Mouse (Mus musculus) embryonic facial prominence, embryonic 14.5 days (tissue): ENCODE measurements around the gene Asb17. TPM values are rescaled to one million over a fixed set of nuclear protein-coding genes. Genes with fewer than 3 reads are reported as not detected.
A peak's percentile ranks its signal among the peaks of the same experiment; 100 is the strongest.

Experiments
- ATAC-seq: fragments of 200-750 bp; cut with Nextera tagmentation; 2 replicates; pipeline ENCODE4 v1.8.0; 2017; ENCODE audit warnings: low read depth, moderate number of reproducible peaks, moderate TSS enrichment
- DNase-seq: peaks from one replicate; pipeline ENCODE4 v3.0.0-alpha.2; 2015; ENCODE audit warnings: low spot score
- H3K27ac ChIP-seq: fragments of 300-500 bp; sonication (generic); replicated peaks from 2 replicates; pipeline ENCODE4 v1.5.1; 2014; ENCODE audit warnings: low read depth, mild to moderate bottlenecking, low read length, moderate library complexity
- H3K27me3 ChIP-seq: fragments of 300-500 bp; sonication (generic); replicated peaks from 2 replicates; pipeline ENCODE4 v1.6.1; 2014; ENCODE audit warnings: low read length; ENCODE audit not compliant: control insufficient read depth, insufficient read depth
- H3K36me3 ChIP-seq: fragments of 300-500 bp; sonication (generic); 2 replicates; pipeline ENCODE4 v1.6.1; 2014; ENCODE audit warnings: low read length, mixed read lengths; ENCODE audit not compliant: control insufficient read depth, insufficient read depth
- H3K4me1 ChIP-seq: fragments of 300-500 bp; sonication (generic); 2 replicates; pipeline ENCODE4 v1.6.1; 2014; ENCODE audit warnings: antibody characterized with exemption, low read length; ENCODE audit not compliant: control insufficient read depth, insufficient read depth
- H3K4me2 ChIP-seq: fragments of 300-500 bp; sonication (generic); 2 replicates; pipeline ENCODE4 v1.6.1; 2014; ENCODE audit warnings: low read depth, mild to moderate bottlenecking, low read length, moderate library complexity, mixed read lengths
- H3K4me3 ChIP-seq: fragments of 300-500 bp; sonication (generic); 2 replicates; pipeline ENCODE4 v1.5.1; 2014; ENCODE audit warnings: low read depth, mild to moderate bottlenecking, low read length
- H3K9ac ChIP-seq: fragments of 300-500 bp; sonication (generic); 2 replicates; pipeline ENCODE4 v1.6.1; 2014; ENCODE audit warnings: low read depth, mild to moderate bottlenecking, low read length, moderate library complexity, mixed read lengths
- H3K9me3 ChIP-seq: fragments of 300-500 bp; sonication (generic); 2 replicates; pipeline ENCODE4 v1.6.1; 2016; ENCODE audit warnings: low read length; ENCODE audit not compliant: control insufficient read depth
- WGBS: fragments of 180-500 bp; shearing (Covaris S2); extraction: QIAGEN DNeasy Blood & Tissue Kit; methylation state at CpG from one replicate; pipeline ENCODE4 v1.1.7; 2014; 5-methylcytosine and 5-hydroxymethylcytosine counted together
- polyA plus RNA-seq: library from polyadenylated mRNA; unstranded; fragments of >200 nt; fragmentation: Nextera tagmentation; extraction: Ambion mirVana; gene quantifications from 2 replicates; pipeline ENCODE4 v1.2.1, GENCODE M21; 2014

Gene Asb17
- polyA plus RNA-seq, 1 experiment from 2014 or later = 0.63 TPM

DNA sequence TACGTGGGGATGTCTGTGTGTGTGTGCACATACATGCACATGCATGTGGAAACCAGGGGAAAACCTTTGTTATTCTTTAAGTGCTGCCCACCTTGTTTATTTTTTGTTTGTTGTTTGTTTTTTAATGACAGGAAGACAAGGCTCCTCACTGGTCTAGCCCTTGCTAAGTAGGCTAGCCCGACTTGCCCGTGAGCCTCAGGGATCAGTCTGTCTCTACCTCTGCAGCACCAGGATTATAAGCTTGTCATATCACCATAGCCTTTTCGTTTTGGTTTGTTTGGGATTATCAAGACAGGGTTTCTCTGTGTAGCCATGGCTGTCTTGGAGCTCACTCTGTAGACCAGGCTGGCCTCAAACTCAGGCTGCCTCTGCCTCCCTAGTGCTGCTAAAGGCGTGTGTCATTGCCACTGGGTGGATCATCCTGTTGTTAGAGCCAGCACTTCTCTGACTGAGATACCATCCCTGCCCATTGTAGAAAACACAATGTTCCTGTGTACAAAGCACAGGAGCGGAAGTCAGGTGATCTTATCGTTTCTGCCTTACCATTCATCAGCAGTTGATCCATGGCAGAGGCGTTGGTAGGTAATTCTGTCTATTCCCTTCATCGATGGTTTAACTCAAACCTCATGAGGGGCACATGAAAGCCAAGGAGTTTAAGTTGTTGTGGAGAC, 37.1 kb upstream of the Asb17 start:
- DNase-seq = no peak
- WGBS = 87% methylated on average over 9 of the region's 9 CpGs
- Histone ChIP-seq H3K27ac (no peak overlapping the region), H3K9me3 (no peaks in the 10 kb centered on the region), H3K9ac (no peak overlapping the region), H3K4me1 (peaks cover 16% of the 10 kb centered on the region), H3K4me3 (no peak overlapping the region), H3K36me3 (no peaks in the 10 kb centered on the region), H3K4me2 (no peak overlapping the region), H3K27me3 (no peaks in the 10 kb centered on the region)
- no peak; the same call in 1 of the 2 replicates for ATAC-seq

DNA sequence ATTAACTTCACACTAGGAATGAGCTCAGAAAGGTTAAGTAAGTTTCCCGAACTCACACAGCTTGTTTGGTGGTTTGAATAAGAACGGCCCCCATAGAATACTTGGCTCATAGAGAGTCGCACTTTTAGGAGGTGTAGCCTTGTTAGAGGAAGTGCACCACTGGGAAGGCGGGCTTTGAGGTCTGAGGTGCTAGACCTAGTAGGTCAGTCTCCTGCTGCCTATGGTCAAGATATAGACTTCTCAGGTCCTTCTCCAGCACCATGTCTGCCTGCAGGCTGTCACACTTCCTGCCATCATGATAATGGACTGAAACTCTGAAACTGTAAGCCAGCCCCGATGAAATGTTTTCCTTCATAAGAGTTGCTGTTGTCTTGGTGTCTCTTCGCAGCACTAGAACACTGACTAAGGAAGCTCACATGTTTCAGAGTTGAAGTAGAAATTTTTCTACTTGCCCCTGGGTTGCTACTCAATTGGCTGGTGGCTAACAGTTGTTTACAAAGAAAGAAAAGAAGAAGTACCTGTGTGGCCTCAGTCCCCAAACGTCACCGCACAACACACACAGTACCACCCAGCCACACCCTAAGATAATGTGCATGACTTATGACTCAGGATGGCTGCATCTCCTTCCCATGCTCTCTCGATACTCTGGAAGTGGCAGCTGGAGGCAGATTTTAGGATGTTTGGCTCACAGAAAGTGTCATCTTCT, 36.4 kb upstream of the Asb17 start:
- Histone ChIP-seq H3K36me3 (no peaks in the 10 kb centered on the region), H3K27ac (no peak overlapping the region), H3K9me3 (no peaks in the 10 kb centered on the region), H3K4me1 (peaks cover 19% of the 10 kb centered on the region), H3K27me3 (no peaks in the 10 kb centered on the region), H3K9ac (no peak overlapping the region), H3K4me2 (no peak overlapping the region), H3K4me3 (no peak overlapping the region)
- 86% methylated on average over 9 of the region's 9 CpGs for WGBS
- ATAC-seq (no peak), DNase-seq (no peak)

DNA sequence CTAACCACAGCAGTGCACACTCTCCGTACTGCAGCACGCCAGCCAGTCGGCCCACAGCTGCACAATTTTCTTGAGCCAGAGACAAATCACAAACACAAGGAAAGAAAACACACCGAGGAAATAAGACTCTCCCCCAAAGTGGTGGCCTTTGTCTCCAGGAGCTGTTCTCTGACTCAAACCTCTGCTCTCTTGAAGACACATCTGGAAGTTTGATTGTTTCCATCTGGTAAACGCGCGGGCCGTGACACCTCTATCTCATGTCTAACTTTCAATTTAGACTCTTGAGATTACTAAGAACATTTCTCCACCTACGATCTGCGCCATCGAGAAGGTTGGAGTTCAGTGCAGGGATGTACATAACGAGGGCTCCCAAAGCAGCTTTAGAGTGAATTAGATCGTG, 35.6 kb upstream of the Asb17 start:
- no peak overlapping the region for H3K4me3 ChIP-seq
- H3K36me3 ChIP-seq = no peaks in the 10 kb centered on the region
- DNase-seq = no peak
- ATAC-seq = peak; percentile 13; the same call in 1 of the 2 replicates
- H3K4me1 ChIP-seq = peaks cover 19% of the 10 kb centered on the region
- no peak overlapping the region for H3K27ac ChIP-seq
- no peaks in the 10 kb centered on the region for H3K27me3 ChIP-seq
- H3K9ac ChIP-seq = no peak overlapping the region
- no peak overlapping the region for H3K4me2 ChIP-seq
- 34% methylated on average over 13 of the region's 13 CpGs for WGBS
- H3K9me3 ChIP-seq = no peaks in the 10 kb centered on the region

DNA sequence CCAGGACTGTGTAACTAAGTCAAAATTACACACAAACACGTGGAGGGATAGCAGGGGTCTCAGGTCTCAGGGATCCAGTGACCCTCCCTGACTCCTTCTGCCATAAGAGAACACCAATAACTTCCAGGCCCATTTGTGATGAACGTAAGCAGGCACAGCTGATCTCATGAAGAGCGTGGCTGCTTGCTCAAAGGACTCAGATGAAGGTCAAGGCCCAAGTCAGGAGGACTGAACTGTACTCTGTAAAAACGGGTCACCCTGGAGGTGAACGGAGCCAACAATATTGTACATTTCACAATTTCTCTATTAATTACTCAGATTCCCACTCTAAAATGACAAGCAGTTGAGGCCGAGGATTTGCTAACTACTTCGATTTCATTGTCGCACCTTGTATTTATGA, 30.0 kb upstream of the Asb17 start:
- Histone ChIP-seq H3K27me3 (no peaks in the 10 kb centered on the region), H3K4me1 (peaks cover 6% of the 10 kb centered on the region; the same call in 1 of the 2 replicates), H3K9me3 (no peaks in the 10 kb centered on the region), H3K27ac (no peak overlapping the region), H3K9ac (no peak overlapping the region), H3K4me3 (no peak overlapping the region), H3K36me3 (no peaks in the 10 kb centered on the region), H3K4me2 (no peak overlapping the region)
- ATAC-seq (no peak), DNase-seq (no peak)
- 83% methylated on average over 8 of the region's 8 CpGs for WGBS

DNA sequence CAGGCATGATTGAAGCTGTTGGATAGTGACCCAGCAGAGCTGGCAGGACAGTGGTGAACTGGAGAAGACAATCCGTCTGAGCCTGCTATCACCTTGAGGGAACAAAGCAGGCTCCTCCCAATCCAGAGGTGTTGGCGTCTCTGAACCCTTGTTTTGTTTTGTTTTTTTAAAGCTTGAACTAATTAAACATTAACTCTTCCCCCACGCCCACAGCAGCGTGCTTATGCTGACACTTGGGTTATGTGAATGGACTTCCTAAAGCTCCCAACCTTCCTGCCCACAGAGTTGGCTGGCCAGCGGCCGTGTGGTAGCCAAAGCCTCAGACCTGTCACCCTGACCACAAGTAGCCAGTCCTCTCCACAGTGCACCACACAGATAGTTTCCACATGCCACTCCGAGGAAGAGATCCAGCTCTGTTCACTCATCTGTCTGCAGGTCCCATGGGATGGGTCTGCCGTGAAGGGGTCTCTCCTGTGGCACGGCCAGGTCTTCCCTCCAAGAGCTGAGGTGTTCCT, 26.6 kb upstream of the Asb17 start:
- Histone ChIP-seq H3K4me2 (no peak overlapping the region), H3K4me1 (no peaks in the 10 kb centered on the region), H3K27ac (no peak overlapping the region), H3K36me3 (no peaks in the 10 kb centered on the region), H3K27me3 (no peaks in the 10 kb centered on the region), H3K4me3 (no peak overlapping the region), H3K9ac (no peak overlapping the region), H3K9me3 (no peaks in the 10 kb centered on the region)
- no peak for DNase-seq
- 86% methylated on average over 9 of the region's 9 CpGs for WGBS
- no peak for ATAC-seq

DNA sequence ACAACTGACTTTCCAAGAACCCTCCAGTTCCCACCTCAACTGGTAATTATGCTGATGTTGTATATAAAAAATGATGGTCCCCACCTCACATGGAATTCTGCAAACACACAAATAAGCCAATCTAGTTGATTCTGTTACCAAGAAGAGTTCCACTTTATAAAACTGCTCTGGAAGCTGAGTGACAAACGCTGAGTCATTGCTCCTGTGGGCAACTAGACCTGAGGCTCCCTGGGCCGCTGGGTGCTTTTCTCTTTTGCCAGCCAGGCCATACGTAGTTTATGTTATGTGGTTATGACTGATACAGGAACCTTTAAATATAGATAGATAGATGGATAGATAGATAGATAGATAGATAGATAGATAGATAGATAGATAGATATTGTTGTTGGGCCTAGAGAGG, 25.3 kb upstream of the Asb17 start:
- H3K27ac ChIP-seq = no peak overlapping the region
- H3K9me3 ChIP-seq = no peaks in the 10 kb centered on the region
- 96% methylated on average over 3 of the region's 3 CpGs for WGBS
- no peaks in the 10 kb centered on the region for H3K36me3 ChIP-seq
- H3K4me2 ChIP-seq = no peak overlapping the region
- H3K27me3 ChIP-seq = no peaks in the 10 kb centered on the region
- no peak overlapping the region for H3K9ac ChIP-seq
- DNase-seq = no peak
- ATAC-seq = no peak
- H3K4me3 ChIP-seq = no peak overlapping the region
- H3K4me1 ChIP-seq = no peaks in the 10 kb centered on the region

DNA sequence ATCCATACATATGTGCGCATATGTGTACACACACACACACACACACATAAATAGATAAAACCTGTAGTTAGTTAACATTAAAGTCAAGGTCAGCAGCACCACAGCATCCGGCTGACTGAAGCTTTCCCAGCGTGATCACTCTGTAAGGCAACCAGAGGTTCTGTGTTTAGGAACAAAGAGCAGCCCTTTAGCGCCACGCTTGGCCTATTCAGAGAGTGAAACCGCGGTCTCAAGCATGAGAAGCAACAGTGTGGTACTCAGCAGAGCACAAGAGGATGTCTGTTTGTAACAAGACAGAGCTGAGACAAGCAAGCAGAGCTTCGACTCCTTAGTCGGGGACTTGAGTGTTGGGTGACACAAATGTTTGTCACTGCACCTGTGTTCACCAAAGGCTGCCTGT, 24.6 kb upstream of the Asb17 start:
- H3K4me2 ChIP-seq = no peak overlapping the region
- H3K27ac ChIP-seq = no peak overlapping the region
- H3K4me3 ChIP-seq = no peak overlapping the region
- no peak overlapping the region for H3K9ac ChIP-seq
- H3K27me3 ChIP-seq = no peaks in the 10 kb centered on the region
- H3K9me3 ChIP-seq = no peaks in the 10 kb centered on the region
- DNase-seq (no peak), ATAC-seq (no peak)
- H3K36me3 ChIP-seq = no peaks in the 10 kb centered on the region
- H3K4me1 ChIP-seq = 0 out of 2 replicates have a peak, but pooled peaks cover 3% of the 10 kb centered on the region
- 84% methylated on average over 9 of the region's 9 CpGs for WGBS

DNA sequence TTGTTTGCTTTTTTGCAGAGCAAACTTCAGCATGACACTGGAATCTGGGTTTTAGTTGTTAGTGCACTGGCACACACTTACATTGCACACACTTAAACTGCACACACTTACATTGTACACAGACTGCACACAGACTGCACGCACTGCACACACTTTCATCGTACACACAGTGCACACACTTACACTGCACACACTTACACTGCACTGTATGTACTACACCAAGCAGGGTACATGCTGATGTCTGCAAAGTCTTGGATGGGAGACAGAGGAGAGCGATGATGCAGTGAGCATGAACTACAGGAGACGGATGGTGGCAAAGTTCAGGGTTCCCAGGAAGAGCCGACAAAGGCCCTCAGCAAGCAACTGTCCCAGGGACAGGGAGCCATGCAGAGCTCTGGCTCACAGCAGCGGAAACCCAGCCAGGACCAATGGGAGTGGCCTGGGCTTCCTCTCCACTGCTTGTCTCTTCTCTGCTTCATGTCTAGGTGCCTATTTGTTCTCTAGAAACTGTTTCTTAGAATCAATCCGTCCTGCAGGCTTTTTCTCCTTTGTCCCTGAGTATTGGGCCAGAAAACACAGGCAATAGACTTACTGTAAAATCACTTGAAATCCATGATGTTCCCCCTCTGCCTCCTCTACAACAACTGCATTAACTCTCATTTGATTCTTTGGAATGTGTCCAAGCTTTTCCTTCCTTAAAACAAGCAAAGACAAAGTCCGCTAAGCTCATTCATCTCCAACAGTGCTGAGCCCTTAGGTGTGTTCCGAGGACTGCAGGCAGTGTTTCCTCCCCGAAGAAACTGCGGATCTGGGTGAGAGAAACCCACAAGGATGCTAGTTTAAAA, 20.1 kb upstream of the Asb17 start:
- Histone ChIP-seq H3K9ac (no peak overlapping the region), H3K4me3 (no peak overlapping the region), H3K4me2 (no peak overlapping the region), H3K27ac (no peak overlapping the region), H3K36me3 (no peaks in the 10 kb centered on the region), H3K9me3 (no peaks in the 10 kb centered on the region), H3K4me1 (0 out of 2 replicates have a peak, but pooled peaks cover 3% of the 10 kb centered on the region), H3K27me3 (no peaks in the 10 kb centered on the region)
- ATAC-seq (no peak), DNase-seq (peak; percentile 57)
- WGBS = 67% methylated on average over 11 of the region's 11 CpGs
